Mouse (Mus musculus): Measurements from ENCODE around the gene Krt87. TPM values are rescaled to one million over a fixed set of nuclear protein-coding genes. Genes with fewer than 3 reads are reported as not detected.

Krt87 gene
- not detected in 2 replicates for polyA plus RNA-seq (2015; fragmentation: Nextera tagmentation; extraction: Ambion mirVana)

DNA sequence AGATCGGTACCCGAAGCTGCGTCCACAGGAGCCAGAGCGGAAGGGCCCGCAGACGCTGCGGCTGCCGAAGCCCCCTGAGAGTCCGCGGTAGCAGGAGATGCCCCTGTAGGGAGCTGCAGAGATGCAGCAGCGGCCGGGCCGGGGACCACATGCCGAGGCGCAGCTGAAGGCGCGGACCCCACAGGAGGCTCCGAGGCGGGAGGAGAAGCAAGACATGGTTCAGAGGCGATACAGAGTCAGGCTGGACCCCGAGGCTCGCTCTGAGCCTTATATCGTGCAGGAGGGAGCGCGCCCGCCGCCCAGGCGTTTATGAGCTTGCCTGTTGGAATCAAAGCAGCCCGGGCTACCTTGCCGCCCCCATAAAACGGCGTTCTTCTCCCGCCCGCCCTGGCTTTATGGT, at the start of gene Krt87:
TSS of gene Krt87 (minus strand) at position 250 of the 400 bp plus-strand sequence.
- no peak within 1 kb of the TSS for H3K9ac ChIP-seq
- H3K27me3 ChIP-seq = peaks cover 39% of the 10 kb centered on the region
- H3K27ac ChIP-seq (replicated peaks) = no peak within 1 kb of the TSS
- no peak for ATAC-seq (ENCODE audit: insufficient read depth)
- no peak within 1 kb of the TSS for H3K4me2 ChIP-seq
- no peaks in the 10 kb centered on the region for H3K4me1 ChIP-seq (replicated peaks)
- H3K4me3 ChIP-seq (replicated peaks) = no peak within 1 kb of the TSS
- H3K36me3 ChIP-seq (replicated peaks) = no peaks in the 10 kb centered on the region
- WGBS (ENCODE audit: insufficient replicate concordance) = 4% methylated on average over 34 of the region's 34 CpGs
- no peaks in the 10 kb centered on the region for H3K9me3 ChIP-seq (replicated peaks)

DNA sequence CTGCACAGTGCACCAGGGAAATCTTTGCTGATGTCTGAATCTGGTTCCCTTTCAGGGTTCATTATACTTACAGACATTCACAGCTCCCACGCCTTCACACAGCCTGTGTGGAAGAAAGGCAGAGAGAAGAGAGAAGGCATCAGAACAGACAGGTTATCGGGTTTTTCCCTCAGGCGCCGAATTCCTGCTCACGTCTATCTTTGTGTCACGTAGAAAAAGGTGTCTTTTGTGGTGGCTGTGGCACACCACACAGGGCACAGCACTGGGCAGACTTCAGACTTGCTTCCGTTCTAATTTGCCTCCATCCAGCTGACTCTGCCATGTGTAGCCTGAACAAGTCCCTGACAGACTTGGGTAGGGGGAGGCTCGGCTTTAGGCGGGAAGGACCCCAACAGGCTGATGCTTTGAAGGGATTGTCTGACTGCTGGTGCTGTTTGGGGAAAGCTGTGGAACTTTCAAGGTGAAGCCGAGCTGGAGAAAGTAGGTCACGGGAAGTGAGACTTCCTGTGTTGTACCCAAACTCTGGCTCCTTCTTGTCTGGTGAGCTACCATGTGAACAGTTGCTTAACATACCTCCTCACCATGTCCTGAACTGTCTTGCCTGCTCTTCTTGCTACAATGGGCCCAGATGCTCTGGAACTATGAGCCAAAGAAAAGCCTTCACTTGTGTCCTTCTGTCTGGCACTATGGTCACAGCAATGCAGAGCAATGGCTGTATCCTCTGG, 47.5 kb upstream of the Krt87 start:
- WGBS (ENCODE audit: insufficient replicate concordance) = 42% methylated on average over 11 of the region's 11 CpGs
- no peak overlapping the region for H3K27ac ChIP-seq (replicated peaks)
- no peak overlapping the region for H3K4me3 ChIP-seq (replicated peaks)
- H3K9ac ChIP-seq = no peak overlapping the region
- H3K36me3 ChIP-seq (replicated peaks) = no peaks in the 10 kb centered on the region
- no peaks in the 10 kb centered on the region for H3K9me3 ChIP-seq (replicated peaks)
- ATAC-seq (ENCODE audit: insufficient read depth) = no peak
- no peak overlapping the region for H3K4me2 ChIP-seq
- H3K27me3 ChIP-seq = no peaks in the 10 kb centered on the region
- H3K4me1 ChIP-seq (replicated peaks) = 0 out of 2 replicates have a peak, but pooled peaks cover 2% of the 10 kb centered on the region

DNA sequence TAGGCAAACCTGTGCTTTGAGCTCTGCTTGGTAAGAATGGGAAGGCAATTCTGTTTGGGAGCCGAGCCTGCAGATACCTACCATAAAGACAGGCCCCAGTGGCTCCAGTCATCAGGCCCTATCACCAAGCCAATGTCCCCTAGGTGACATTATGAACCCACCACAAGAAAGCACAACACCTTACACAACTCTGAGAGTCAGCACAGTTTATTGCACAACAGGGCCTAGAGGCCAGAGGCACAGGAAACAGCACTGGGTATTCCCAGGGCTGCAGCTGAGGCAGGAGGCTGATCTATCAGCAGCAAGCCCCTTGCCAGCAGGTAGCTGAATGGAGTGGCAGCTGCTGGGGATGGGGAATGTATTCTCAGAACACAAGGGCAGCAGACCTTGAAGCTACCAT, 46.3 kb upstream of the Krt87 start:
- Histone ChIP-seq H3K4me1 (replicated peaks) (0 out of 2 replicates have a peak, but pooled peaks cover 2% of the 10 kb centered on the region), H3K36me3 (replicated peaks) (no peaks in the 10 kb centered on the region), H3K4me3 (replicated peaks) (no peak overlapping the region), H3K4me2 (no peak overlapping the region), H3K9me3 (replicated peaks) (no peaks in the 10 kb centered on the region), H3K27ac (replicated peaks) (no peak overlapping the region), H3K27me3 (no peaks in the 10 kb centered on the region), H3K9ac (no peak overlapping the region)
- 40% methylated on average over 1 of the region's 1 CpGs for WGBS (ENCODE audit: insufficient replicate concordance)
- ATAC-seq (ENCODE audit: insufficient read depth) = no peak

DNA sequence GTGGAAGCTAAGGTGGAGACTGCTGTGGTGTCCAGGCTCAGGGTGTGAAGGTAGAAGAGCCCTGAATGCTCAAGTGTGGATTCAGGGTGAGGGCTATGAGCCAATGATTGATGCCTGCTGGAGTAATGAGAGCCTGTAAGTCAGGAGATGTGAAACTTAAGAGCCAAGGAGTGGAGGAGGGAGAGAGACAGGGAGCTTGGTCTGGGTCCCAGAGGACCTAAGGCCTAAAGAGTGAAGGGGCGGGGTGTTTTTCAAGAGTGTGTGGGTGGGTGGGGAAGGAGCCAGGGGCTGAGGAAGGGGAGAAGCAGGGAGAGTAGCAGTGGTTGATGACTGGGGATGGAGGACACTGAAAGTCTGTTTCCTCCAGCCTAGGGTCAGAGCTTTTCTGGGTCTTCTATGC, 45.0 kb upstream of the Krt87 start:
- WGBS (ENCODE audit: insufficient replicate concordance) = 50% methylated on average over 1 of the region's 1 CpGs
- Histone ChIP-seq H3K4me1 (replicated peaks) (0 out of 2 replicates have a peak, but pooled peaks cover 2% of the 10 kb centered on the region), H3K4me3 (replicated peaks) (no peak overlapping the region), H3K36me3 (replicated peaks) (no peaks in the 10 kb centered on the region), H3K4me2 (no peak overlapping the region), H3K27ac (replicated peaks) (no peak overlapping the region), H3K9ac (no peak overlapping the region), H3K27me3 (peaks cover 12% of the 10 kb centered on the region; the same call in 1 of the 2 replicates), H3K9me3 (replicated peaks) (no peaks in the 10 kb centered on the region)
- no peak for ATAC-seq (ENCODE audit: insufficient read depth)

DNA sequence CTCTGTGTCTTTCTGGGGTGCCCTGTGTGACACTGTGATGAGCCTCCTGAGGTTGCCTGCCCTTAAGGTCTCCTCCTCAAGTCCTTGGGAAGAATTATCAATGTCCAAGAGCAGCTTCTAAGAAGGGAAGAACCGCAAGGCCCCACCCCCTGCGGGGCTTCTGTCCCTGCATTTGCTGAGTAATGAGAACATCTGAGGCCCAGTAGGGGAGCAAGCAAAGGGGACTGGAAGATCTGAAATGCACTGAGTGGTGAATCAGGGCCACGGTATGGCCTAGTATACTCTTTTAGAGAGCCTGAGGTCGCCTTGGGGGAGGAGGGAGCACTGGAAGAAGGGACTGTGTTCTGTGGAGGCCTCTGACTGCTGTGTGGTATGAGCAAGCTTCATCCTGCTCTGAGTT, 43.5 kb upstream of the Krt87 start:
- WGBS (ENCODE audit: insufficient replicate concordance) = 21% methylated on average over 4 of the region's 4 CpGs

DNA sequence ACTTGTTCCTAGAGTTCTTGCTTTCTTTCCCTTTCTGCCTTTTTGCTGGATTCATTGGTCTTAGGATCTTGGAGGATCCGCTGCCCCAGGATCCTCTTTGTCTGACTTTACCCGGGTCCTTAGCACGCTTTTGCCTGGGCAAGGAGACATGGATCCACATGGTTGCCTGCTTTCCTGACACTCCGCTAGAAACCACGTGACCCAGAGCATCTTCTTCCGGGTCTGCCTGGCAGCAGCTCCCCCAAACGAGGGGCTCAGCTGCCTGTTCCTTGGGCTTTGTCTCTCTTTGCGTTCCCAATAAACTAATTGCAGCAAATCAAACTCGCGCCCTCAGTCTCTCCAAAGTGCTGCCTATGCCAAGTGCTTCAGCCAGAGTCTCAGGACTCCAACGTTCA, 41.1 kb upstream of the Krt87 start:
- Histone ChIP-seq H3K27me3 (peaks cover 19% of the 10 kb centered on the region; the same call in 1 of the 2 replicates), H3K27ac (replicated peaks) (no peak overlapping the region), H3K9ac (no peak overlapping the region), H3K4me1 (replicated peaks) (no peaks in the 10 kb centered on the region), H3K9me3 (replicated peaks) (no peaks in the 10 kb centered on the region), H3K36me3 (replicated peaks) (no peaks in the 10 kb centered on the region), H3K4me2 (0 out of 2 replicates have a peak overlapping the region, but pooled peaks have one; percentile 15), H3K4me3 (replicated peaks) (no peak overlapping the region)
- WGBS (ENCODE audit: insufficient replicate concordance) = 32% methylated on average over 11 of the region's 11 CpGs
- ATAC-seq (ENCODE audit: insufficient read depth) = no peak

More for the DNA sequence above, 43.5 kb upstream of the Krt87 start:
- no peak overlapping the region for H3K9ac ChIP-seq
- no peak overlapping the region for H3K4me3 ChIP-seq (replicated peaks)
- no peaks in the 10 kb centered on the region for H3K9me3 ChIP-seq (replicated peaks)
- no peaks in the 10 kb centered on the region for H3K36me3 ChIP-seq (replicated peaks)
- no peak for ATAC-seq (ENCODE audit: insufficient read depth)
- no peak overlapping the region for H3K27ac ChIP-seq (replicated peaks)
- H3K27me3 ChIP-seq = peaks cover 19% of the 10 kb centered on the region; the same call in 1 of the 2 replicates
- H3K4me1 ChIP-seq (replicated peaks) = 0 out of 2 replicates have a peak, but pooled peaks cover 2% of the 10 kb centered on the region
- H3K4me2 ChIP-seq = no peak overlapping the region

DNA sequence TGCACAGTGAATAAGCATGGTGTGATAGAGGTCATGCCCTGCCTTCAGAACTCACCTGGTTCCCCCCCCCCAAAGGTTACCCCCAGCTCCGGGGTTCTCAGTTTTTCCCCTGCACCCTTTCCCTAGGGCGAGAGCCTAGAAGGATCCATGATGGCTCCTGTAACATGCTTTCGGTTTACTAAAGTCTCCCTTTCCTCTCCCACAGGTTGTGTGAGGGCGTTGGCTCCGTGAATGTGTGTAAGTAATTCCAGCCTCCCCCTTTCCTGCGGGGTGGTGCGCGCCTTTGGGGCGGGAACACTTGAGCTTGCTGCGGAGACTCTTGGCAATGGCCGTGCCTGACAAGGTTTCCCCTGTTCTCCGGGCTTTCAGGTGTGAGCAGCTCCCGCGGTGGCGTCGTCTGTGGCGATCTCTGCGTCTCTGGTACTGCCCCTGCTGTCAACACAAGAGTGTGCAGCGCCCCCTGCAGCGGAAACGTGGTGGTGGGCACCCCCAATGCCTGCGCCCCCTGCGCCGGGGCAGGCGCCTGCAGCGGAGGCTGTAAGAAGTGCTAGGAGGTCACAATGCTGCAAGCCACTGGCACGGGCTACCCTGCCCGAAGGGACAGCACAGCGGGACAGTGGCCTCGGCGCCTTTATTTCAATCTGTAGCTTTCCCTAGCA, 40.5 kb upstream of the Krt87 start:
- H3K4me2 ChIP-seq = peak overlapping the region; percentile 15
- 0 out of 2 replicates have a peak overlapping the region, but pooled peaks have one; percentile 10 for H3K4me3 ChIP-seq (replicated peaks)
- no peaks in the 10 kb centered on the region for H3K4me1 ChIP-seq (replicated peaks)
- H3K9me3 ChIP-seq (replicated peaks) = no peaks in the 10 kb centered on the region
- no peak for ATAC-seq (ENCODE audit: insufficient read depth)
- no peak overlapping the region for H3K9ac ChIP-seq
- peaks cover 19% of the 10 kb centered on the region; the same call in 1 of the 2 replicates for H3K27me3 ChIP-seq
- H3K27ac ChIP-seq (replicated peaks) = no peak overlapping the region
- 8% methylated on average over 31 of the region's 31 CpGs for WGBS (ENCODE audit: insufficient replicate concordance)
- no peaks in the 10 kb centered on the region for H3K36me3 ChIP-seq (replicated peaks)

DNA sequence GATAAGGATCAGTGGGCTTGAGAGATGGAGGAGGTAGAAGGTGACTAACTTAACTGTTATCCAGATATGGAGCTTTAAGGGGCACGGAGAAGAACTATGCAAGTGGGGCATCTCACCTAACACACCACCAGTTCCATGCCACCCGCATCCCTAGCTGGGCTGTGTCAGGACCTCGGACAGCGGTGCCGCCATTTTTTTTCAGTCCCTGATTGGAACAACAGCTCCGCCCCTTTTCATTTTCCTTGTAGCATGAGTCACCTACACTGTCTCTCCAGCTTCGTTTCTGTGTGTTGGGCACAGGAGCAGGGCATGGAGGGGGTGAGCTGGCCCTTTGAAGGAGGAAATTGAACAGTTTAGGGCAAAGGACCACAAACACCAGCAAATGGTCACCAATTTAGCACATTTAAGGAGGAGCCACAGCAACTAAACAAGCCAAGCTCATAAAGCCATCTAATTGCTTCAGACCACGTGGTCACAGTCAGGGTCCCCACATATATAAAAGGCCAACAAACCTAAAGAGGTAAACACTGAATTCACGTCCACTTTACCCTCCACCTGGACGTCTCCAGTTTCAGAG, 34.4 kb upstream of the Krt87 start, which contains the start of gene Krt86:
TSS of gene Krt86 (plus strand) at position 527 of the 577 bp plus-strand sequence.
- WGBS (ENCODE audit: insufficient replicate concordance) = 16% methylated on average over 10 of the region's 10 CpGs
- no peaks in the 10 kb centered on the region for H3K4me1 ChIP-seq (replicated peaks)
- no peaks in the 10 kb centered on the region for H3K9me3 ChIP-seq (replicated peaks)
- H3K4me3 ChIP-seq (replicated peaks) = no peak within 1 kb of the TSS
- ATAC-seq (ENCODE audit: insufficient read depth) = no peak
- no peak within 1 kb of the TSS for H3K9ac ChIP-seq
- 0 out of 2 replicates have a peak, but pooled peaks cover 4% of the 10 kb centered on the region for H3K27me3 ChIP-seq
- H3K36me3 ChIP-seq (replicated peaks) = no peaks in the 10 kb centered on the region
- no peak within 1 kb of the TSS for H3K4me2 ChIP-seq
- H3K27ac ChIP-seq (replicated peaks) = no peak within 1 kb of the TSS

DNA sequence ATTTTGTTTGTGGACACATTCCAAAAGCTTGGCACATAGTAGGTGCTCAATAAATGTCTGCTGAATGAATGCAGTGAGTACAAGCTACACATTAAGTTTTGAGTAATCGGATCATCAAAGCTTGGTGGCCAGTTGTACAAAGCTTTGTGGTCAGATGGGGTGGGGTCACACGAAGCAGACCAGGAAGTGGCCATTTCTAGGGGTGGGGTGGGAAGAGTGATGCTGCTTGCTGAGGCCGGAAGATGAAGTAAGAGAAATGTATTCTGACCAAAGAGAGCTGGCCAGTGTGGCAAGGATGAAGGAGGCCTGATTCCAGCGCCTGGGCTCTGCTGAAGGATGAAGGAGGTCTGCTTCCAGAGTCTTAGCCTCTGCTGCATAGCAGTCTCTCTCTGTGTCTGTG, 30.5 kb upstream of the Krt87 start:
- no peak overlapping the region for H3K4me3 ChIP-seq (replicated peaks)
- no peaks in the 10 kb centered on the region for H3K9me3 ChIP-seq (replicated peaks)
- H3K27me3 ChIP-seq = no peaks in the 10 kb centered on the region
- H3K36me3 ChIP-seq (replicated peaks) = no peaks in the 10 kb centered on the region
- H3K4me1 ChIP-seq (replicated peaks) = no peaks in the 10 kb centered on the region
- H3K4me2 ChIP-seq = no peak overlapping the region
- no peak overlapping the region for H3K9ac ChIP-seq
- H3K27ac ChIP-seq (replicated peaks) = no peak overlapping the region
- WGBS (ENCODE audit: insufficient replicate concordance) = 29% methylated on average over 4 of the region's 4 CpGs
- no peak for ATAC-seq (ENCODE audit: insufficient read depth)

DNA sequence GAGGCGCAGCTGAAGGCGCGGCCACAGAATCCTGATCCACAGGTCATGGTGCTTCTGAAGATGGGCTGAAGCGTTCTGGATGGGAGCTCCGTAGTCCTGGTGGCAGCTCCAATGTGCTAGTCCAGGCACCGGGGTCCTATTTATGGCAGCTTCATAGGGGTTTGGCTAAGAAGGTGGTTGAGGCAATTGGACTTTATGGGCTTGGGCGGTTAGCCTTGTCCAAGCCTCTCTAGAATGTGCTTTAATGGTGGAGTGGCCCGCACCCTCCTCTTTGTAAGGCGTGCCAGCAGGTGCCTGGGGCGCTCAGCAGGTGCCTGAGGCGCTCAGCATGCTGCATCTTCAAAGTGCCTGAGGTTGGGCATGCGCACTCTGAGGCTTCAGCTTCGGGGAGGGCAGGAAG, 25.0 kb upstream of the Krt87 start, which contains the start of gene Krt81:
TSS of gene Krt81 (minus strand) at position 101 of the 400 bp plus-strand sequence.
- no peak for ATAC-seq (ENCODE audit: insufficient read depth)
- Histone ChIP-seq H3K36me3 (replicated peaks) (no peaks in the 10 kb centered on the region), H3K4me1 (replicated peaks) (no peaks in the 10 kb centered on the region), H3K27ac (replicated peaks) (no peak within 1 kb of the TSS), H3K27me3 (0 out of 2 replicates have a peak, but pooled peaks cover 4% of the 10 kb centered on the region), H3K4me3 (replicated peaks) (no peak within 1 kb of the TSS), H3K9me3 (replicated peaks) (no peaks in the 10 kb centered on the region), H3K9ac (no peak within 1 kb of the TSS), H3K4me2 (no peak within 1 kb of the TSS)
- WGBS (ENCODE audit: insufficient replicate concordance) = 80% methylated on average over 13 of the region's 13 CpGs

DNA sequence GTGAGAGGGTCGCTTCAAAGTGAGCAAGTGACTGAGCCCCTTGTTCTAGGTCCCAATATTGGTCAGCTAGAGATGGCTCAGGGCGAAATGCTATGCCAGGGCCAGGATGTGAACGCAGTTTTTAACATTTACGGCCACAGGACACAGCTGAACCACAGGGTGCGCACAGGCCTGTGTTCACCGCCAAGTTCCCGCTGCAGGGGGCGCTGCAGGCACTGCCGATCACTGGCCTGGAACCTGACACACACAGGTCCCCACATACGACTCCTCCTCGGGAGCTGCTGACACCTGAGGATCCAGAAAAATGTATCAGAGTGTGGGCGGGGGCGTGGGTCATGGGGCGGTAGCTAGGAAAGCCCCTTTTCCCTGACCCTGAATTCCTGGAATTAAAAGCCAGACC, 20.7 kb upstream of the Krt87 start:
- WGBS (ENCODE audit: insufficient replicate concordance) = 70% methylated on average over 14 of the region's 14 CpGs
- Histone ChIP-seq H3K4me2 (no peak overlapping the region), H3K36me3 (replicated peaks) (no peaks in the 10 kb centered on the region), H3K4me3 (replicated peaks) (no peak overlapping the region), H3K9me3 (replicated peaks) (no peaks in the 10 kb centered on the region), H3K27me3 (0 out of 2 replicates have a peak, but pooled peaks cover 4% of the 10 kb centered on the region), H3K27ac (replicated peaks) (no peak overlapping the region), H3K4me1 (replicated peaks) (no peaks in the 10 kb centered on the region), H3K9ac (no peak overlapping the region)
- no peak for ATAC-seq (ENCODE audit: insufficient read depth)

Measured in liver, embryonic 15.5 days (tissue).